Mouse (Mus musculus): ENCODE results near the gene Ubxn4.

DNA sequence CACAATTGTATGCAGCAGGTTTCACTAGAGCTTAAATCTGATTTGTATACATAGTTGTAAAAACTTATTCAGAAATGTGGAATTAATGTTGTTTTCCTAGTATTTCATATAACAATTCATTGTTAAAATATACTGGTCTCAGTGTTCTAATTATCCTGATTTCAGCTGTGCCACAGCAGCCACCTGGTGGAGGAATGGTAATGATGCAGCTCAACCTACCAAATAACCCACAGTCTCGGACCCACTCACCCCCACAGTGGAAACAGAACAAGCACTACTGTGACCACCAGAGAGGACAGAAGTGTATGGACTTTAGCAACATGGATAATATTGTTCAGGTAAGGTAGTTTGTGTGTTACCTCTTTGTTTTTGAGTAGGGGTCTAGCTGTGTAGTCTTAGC is 20.5 kb upstream of the Ubxn4 start:
- TF ChIP-seq GATA1 (IDR thresholded peaks at IDR 0.05; ENCODE audit: low read length) (no peak), TAL1 (IDR thresholded peaks at IDR 0.05; ENCODE audit: low read length) (no peak)
